Mouse (Mus musculus): ENCODE results near the gene Pex7. TPM values are rescaled to one million over a fixed set of nuclear protein-coding genes. Genes with fewer than 3 reads are reported as not detected.

Gene Pex7
- 16.1 and 18.7 TPM in 2 replicates for polyA plus RNA-seq (2015; fragmentation: Nextera tagmentation; extraction: Ambion mirVana)

GRCm38 (mm10) chr10:19907246-19907804 lies at the start of gene Pex7:
TSS of gene Pex7 (minus strand) at chr10:19907689.

GRCm38 (mm10) chr10:19934384-19935294 lies 27.1 kb upstream of the Pex7 start, which contains the start of gene Map3k5:
TSS of gene Map3k5 (plus strand) at chr10:19934472.

GRCm38 (mm10) chr10:19850998-19851691 lies 56.3 kb downstream of the Pex7 start, which contains the start of gene Slc35d3:
TSS of gene Slc35d3 (minus strand) at chr10:19851459.

Other genes starting within 250 kb of the Pex7 start
- gene Il20ra, start 195.1 kb downstream of the Pex7 start, polyA plus RNA-seq (2015; fragmentation: Nextera tagmentation; extraction: Ambion mirVana) = not detected in 2 replicates
- gene Slc35d3, start 56.2 kb downstream of the Pex7 start, polyA plus RNA-seq (2015; fragmentation: Nextera tagmentation; extraction: Ambion mirVana) = 0.24 and 0.31 TPM in 2 replicates
- gene Map3k5, start 26.8 kb upstream of the Pex7 start, polyA plus RNA-seq (2015; fragmentation: Nextera tagmentation; extraction: Ambion mirVana) = 0.47 and 0.56 TPM in 2 replicates
- gene Map7, start 240.8 kb upstream of the Pex7 start, polyA plus RNA-seq (2015; fragmentation: Nextera tagmentation; extraction: Ambion mirVana) = 1.7 and 1.8 TPM in 2 replicates